Mouse (Mus musculus) lung, postnatal 10 days (tissue): Measurements from ENCODE around the gene Sox13.

Experiments
- DNase-seq: peaks from one replicate; pipeline ENCODE4 v3.0.0; 2021

Gene Sox13

DNA sequence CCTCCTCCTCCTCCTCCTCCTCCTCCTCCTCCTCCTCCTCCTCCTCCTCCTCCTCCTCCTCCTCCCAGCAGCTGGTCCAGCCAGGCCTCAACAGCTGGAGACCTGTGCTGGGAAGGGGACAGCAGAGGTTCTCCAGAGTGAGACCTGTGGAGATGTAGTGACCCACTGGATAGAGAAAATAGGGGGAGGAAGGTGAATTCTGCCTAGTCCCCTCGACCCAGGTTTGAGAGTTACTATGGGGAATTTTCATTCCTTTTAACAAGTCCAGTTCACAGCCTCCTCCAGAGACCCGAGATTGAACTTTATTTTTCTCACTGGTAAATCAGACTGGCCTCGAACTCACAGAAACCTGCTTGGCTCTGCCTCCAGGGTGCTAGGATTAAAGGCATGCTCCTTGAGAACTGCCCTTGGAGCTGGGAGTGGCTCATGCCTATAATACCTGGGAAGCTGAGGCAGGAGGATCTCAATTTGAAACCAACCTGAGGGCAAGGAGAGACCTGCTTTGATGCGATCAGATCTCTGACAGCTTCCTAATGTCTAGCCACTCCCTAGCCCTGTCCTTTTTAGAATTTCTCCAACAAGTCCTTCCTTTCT is 467 bp upstream of the Sox13 start:
- DNase-seq, result no peak

DNA sequence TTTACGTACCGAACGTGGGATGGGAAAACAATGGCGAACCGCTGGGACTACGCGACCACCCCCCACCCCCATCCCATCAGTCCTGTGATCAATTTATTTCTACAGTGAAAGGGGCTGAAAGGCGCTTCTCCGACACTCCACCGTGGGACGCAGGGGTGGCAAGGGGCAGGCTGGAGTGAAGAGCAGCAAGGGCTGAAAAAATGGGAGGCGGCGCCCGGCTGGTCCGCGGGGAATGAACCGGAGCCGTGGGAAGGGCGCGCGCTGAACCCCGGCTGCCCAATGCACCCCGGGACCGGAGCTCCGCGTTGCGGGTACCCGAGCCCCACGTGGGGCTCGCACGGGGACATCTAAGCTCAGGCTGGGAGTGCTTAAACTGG is 1.0 kb downstream of the Sox13 start:
- peak; percentile 43 for DNase-seq

DNA sequence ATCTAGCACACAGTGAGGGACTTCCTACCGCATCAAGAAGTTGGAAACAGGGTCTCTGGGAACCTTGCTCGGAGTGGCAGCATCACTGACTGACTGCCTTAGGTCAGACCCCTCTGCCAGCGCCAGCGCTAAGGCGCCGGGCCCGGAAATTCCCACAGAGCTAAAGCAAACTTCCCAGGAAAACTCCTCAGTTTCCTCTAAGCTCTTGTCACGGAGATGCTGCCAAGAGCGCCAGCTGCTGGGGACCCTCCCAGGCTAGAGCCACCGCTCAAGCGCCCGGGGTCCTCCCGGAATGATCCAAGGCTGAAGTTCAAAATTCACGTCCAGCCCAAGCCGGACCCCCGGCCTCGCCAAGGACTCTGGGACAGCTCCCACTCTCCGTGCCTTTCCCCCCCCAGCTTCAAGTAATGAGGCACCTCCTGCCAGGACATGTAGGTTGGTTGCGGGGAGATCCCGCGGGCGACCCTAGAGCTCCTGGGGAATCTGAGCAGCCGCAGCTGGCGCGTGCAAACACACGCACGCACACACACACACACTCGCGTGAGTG is 1.5 kb downstream of the Sox13 start:
- DNase-seq, result peak; percentile 80

DNA sequence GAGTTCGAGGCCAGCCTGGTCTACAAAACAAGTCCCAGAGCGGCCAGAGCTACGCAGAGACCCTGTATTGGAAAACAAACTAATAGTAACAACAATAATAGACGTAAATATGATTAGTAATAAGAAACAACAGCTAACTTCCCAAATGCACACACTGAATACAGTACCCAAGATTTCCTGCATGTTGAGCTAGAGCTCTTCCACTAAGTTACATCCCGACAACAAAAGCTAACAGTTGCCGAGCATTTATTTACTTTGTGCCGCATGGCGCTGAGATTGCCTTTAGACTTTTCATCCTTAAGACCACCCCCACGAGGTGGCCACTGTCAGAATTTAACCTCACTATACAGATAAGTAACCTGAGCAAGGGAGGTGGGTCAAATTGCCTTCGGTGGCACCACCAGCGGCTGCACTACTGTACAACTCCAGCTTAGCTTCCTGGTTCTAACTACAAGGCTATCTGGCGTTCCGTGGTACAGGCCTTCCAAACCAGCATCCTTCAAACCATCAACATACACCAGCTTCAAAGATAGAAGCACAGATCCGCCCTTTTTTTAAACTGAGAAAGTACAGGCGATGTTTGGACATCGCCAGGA is 2.1 kb downstream of the Sox13 start:
- no peak for DNase-seq

DNA sequence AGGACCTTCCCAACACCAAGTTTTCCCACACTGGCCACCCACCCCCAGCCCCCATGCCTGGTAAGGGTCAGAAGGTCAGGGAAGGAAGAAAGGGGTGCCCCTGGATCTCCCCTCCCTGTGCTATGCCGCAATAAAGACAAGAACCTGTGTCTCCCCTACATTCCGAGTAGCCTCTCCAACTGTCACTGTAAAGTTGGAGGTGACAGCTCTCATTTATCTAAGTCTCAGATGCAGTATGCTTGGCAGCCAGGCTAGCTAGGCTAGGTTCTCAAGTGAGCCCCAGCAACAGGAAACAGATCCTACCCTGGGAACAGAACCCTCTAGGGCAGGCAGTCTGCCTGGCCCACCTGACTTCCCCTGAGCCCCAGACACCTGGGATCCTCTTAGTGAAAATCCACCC is 3.1 kb downstream of the Sox13 start:
- no peak for DNase-seq

DNA sequence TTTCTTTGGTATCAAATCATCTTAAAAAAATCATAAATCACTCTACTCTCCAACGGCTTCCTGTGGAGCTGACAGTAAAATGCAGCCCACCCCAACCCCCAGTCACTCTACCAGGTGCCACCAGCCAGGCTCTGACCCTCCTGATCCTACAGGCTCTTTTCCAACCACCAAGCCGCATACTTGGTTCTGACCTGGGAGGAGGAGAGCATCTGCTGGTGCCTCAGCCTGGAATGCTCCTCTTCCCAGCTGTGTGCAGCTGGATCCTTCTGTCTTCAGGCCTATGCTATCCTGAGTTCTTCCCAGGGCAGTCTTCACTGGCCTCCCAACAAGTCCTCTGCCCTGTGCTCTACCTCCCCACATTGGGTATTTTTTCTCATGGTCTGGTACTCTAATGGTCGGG is 3.7 kb downstream of the Sox13 start:
- DNase-seq, result peak; percentile 59

DNA sequence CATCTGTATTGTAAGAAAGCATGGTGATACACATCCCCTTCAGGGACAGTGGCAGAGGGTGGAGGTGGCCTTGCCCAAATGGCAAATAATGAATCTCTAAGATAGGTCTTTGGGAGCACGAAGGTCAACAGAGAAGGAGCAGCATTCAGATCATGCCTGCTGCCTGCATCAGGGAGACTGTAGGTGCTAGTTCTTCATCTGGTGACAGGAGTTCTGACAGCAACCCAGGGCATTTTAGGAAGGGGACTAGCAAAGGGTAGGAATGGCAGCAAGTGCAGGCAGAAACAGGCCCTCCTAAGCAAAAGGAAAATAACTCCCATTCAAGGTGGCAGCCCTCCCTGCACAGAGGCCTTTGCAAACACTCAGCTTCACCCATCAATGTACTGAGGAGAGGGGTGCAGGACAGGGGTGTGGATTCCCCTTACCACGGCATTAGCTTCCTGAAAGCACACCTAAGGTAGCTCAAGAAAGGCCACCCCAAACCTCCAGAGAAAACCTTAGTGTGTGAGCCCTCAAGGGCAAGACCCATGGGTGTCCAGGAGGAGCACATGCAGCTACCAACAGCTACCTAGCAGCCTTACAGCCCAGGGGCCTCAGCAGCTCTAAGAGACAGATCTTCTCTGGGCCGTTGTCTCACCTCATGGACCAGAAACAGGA is 4.9 kb downstream of the Sox13 start:
- DNase-seq, result no peak

DNA sequence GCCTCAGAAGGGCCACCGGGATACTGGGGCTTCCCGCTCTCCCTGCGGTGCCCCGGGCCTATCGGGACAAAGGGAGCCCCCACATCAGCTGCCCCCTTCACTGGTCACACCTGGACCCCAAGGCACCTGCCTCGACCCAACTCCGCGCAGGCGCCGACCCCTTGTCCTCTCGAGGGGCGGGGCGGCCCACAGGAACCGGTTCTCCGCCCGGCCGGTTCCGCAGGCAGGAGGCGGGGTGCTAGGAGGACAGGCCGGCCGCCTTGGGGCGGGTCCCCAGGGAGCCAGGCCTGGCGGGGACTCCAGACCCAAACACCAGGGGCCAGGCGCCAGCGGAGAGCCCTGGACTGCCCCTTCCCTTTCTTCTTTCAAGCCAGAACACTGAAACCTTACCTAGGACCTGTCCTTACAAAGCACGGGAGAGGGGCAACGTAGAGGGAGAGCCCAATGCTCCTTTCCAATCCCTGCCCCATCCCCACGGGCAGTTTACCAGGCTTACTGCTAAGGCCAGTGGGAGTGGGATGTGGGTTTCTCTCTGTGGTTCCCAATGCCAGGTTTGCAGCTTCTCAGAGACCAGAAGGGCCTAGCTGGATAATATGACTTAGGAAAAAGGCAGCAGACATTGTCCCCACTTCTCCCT is 5.9 kb downstream of the Sox13 start:
- peak; percentile 94 for DNase-seq

DNA sequence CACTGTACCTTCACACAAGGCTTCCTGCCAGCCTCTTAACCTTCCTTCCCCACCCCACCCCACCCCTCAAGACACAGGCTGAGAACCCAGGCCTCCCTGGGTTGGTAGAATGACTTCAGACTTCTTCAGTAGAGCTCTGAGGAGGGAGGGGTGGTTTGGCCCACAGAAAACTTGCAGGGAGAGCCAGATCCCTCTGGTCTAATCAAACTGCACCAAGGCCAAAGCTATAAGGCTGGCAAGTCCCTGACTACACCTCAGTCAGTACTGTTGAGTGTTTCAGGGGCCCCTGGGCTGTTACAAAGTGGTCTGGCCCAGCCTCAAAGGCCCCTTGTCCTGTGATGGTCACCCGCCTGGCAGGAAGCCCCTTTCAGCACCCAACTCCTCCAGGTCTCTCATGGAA is 6.6 kb downstream of the Sox13 start:
- no peak for DNase-seq

DNA sequence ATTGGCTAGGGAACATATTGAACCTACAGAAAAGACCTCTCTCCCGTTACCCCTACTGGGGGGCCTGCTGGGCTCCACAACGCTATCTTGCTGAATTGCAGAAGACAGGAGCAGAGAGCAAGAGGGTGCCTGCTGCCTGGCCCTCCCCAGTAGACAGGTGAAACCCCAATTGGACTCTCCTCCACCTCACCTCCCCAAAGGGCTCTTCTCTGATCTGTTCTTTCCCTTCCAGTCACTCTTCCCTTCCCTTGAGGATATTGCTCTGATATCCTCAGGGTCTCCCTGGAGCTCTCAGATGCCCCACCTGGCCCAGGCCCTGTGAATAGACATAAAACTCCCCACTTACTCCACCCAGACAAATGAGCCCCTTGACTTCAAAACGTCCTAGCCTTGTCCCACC is 7.1 kb downstream of the Sox13 start:
- no peak for DNase-seq

DNA sequence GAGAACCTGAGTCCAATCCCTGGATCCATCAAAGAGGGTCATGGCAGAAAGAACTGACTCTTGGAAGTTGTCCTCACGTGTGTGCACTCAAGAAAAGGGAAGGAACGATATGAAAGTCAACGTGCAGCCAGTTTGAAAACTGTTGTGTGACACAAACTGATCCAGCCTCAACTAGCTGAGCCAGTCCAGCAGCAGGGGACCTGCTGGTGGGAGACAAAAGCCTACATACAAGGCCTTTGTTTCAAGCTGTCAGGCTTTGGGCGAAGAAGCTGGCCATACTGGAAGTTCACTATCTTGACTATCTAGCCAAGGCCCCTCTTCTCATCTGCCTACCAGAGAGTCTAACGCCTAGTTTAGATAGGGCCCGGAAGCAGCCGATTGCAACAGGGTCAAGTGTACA is 7.7 kb downstream of the Sox13 start:
- DNase-seq, result no peak

DNA sequence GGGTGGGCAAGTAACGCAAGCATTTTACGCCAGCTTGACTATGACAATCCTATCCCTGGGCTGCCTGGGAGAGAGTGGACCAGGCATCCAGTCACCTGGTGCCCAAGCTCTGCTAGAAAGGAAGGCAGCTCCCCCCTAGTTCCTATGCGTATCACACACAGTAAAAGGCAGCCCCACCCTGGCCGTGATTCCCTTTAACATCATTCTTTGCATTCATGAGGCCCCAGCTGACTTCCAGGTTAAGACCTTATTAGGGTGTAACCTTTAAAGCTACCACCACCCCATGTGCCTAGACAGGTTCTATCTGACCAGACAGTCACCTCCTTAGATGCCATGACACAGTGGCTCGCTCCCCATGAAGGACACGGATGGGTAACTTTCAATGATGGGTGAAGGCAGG is 8.7 kb downstream of the Sox13 start:
- no peak for DNase-seq

DNA sequence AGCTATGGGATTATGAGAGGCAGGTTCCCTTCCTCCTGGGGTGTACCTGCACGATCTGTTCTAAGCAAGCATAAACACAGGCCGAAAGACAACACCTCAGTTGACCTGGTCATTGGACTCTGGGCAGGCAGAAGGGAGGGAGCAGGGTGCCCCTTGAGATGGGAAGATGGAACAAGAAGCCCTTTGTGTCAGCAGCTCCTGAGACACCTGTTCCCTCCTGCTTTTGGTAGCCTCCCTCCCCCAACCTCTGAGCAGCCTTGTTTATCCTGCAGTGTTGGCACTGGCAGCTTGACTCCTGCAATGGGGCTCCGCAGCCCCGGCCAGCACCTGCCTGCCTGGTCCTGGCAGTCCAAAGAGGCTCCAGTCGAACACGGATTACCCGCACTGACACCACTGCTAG is 9.1 kb downstream of the Sox13 start:
- no peak for DNase-seq

DNA sequence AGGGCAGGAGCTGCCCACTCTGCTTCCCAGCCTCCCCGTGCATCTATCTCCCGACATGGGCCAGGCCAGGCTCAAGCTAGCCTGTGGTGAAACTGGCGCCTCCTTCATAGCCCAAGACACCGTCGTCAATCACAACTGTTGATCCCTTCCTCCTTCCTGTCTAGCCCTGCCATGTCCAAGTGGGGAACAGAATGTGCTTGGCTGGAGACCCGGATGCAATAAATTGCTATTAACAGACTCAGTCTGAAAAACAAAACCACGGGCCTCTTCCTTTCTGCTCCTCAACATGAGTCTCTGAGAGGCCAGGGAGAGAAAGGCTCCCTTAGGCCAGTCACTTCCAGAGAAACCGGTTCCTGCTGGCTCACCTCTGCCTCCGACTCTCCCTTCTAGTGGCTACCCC is 11.2 kb downstream of the Sox13 start:
- peak; percentile 74 for DNase-seq

DNA sequence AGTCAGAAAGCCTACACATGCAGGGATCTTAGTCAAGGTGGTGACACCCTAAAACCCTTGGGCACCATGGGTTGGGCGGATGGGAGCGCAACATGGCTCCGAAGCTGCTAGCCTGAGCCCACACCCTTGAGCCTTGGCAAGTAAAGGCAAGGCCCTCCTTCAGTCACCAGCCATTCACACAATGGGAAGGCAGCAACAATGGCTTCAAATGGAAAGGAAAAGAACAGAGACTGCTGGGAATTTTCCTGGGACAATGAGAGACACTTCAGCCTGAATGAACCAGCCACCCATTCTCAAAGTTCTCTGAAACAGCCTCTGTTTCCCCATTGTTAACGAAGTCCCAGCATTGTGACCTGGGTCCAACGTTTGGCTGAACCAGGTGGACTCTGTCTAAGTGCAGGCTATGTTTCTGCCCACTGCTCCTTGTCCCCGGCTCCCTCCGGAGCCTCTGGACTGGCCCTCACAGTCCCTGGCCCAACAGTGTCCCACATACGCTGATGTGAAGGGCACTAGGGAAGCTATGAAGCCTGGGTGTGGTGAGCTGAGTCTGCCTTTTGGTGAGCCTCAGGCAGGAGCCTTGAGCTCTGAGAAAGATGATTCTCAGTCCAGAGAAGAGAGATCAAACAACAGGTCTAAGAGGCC is 12.6 kb downstream of the Sox13 start:
- no peak for DNase-seq

DNA sequence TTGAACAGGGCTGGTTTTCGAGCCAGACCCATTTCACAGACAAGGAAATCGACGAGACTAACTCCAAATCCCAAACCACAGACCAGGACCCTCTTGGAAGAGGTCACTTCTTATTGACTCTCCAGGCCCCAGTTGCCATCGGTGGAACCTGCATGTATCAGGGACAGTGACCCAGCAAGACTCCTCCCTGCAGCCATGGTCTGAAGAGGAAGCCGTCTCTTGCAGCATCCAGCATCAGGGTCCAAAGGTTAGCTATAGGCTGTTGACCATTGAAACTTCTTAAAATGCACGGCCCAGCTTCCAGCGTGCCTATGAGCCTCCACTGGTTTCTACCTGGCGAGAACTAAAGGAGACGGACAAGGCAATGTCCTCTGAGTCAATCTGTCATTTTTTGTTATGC is 14.4 kb downstream of the Sox13 start:
- no peak for DNase-seq

DNA sequence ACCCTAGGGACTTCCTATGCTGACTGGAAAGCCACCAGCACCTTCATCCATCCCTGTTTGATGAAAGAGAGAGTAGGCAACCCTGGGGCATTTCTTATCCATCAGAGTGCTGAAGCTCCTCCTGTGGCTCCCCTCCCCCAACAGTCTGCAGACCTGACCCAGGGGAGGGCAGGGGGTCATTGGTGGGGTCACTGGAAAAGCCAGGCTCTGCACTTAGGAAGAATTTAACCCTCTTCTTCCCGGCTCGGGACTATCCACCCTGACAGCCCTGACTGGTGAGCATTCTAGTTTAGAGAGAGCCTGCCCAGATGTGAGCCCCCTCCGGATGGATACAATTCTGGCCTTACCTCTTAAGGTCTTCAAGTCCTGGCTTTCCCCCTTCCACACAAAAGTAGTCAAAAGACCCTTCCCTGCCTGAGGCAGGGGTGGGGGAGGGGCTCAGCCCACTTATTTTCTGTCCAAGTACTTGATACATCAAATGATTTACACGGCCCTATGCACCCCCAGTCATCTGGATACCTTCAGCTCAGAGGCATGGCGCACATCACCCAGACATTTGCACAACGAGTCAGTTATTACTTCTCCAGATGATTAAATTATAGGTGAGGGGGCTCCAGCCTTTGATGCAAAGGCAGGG is 15.2 kb downstream of the Sox13 start:
- DNase-seq, result no peak

DNA sequence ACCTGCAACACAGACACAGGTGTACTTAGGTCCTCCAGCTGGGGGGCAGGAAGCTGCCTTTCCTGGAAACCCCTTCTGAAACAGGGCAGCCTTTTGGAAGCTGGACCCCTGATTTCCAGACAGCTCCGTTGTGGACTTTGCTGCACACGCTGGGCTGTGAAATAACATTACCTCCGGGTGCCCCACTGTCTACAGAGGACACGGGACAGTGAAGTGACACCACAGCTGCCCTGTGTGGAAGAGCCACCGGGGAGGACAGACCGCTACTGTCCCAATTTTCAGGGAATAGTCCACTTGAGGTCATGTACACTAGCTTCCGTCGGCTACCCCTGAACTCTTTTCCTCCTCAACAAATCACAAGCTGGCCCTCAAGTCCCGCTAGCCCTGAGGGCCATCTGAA is 15.9 kb downstream of the Sox13 start:
- no peak for DNase-seq

DNA sequence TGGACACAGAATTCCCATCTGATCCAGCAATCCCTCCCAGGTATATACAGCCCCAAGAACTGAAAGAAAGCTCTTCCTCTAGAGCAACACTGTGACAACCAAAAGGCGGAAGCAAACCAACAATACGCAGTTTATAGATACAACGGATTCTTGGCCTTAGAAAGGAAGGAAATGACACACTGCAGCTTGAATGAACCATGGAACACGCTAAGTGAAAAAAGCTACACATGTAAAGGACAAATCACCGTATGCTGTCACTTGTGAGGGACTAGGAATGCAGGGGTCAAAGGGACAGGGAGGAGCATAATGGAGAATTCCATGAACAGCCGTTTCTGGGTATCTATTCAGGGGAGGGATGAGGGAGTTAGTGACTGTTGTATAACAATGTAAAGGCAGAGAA is 16.7 kb downstream of the Sox13 start:
- peak; percentile 44 for DNase-seq

DNA sequence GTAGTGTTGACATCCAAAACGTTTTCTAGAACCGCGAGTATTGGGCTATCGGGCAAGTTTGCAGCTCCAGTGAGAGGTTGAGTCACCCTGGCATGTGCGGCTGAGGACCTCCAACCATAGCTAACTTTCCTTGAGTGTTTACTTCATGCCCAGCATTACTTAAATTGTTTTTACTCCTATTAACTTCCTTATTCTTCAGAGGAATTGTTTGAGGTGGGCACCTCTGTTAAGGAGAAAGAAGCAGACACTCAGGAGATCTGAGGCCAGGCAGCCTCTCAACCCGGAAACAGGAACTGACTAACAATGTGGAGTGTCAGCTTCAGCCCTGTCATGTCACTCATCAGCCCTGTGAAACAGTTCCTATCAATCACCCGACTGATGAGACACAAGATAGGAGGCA is 17.6 kb downstream of the Sox13 start:
- no peak for DNase-seq

DNA sequence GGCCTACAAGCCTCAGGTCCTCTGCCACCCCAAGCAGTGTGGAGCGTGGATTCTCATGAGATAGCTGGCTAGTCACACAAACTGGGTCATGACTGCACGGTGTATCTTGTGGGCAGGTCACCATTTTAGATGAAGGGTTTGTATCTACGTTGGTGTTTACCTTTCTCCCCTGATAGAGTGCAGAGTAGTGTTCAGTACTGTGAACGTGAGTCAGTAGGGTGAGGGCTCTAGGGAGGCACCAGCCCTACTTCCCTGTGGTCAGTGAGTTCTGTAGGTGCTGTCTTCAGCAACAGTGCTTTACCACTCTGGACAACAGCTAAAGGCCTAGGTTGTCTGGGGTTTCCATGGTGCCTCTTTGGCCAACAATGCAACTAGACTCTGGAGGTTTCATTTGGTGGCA is 20.2 kb downstream of the Sox13 start:
- no peak for DNase-seq

DNA sequence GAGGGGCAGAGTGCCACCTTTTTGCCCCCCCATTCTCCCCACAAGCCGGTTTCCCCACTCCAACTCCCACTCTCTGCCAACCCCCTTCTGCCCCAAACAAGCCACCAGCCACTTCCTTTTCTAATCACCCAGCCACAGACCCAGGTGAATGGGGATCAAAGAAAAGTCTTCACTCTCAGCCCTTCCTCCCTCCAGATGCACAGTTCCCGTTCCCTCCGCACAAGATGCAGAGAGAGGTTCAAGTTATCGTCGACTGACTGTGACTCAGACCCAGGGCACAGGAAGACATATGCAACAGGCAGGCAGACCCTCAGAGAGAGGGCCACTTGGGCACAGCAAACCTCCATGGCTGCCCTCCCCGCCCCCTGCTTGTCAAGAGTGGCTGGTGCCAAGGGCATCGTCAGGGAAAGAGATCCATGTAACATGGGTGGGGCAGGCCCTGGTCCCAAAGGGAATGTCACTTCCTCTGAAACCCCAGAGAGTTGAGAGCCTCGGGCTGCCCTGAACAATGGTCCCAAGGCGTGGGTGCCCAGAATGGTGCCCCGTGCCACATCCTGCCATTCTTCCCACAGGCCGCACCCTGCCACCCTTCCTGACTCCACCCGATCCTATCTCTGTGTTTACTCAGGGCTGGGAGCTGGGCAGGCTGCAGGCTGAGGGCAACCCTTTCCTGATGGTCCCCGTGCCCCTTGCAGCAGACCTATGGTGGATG is 24.0 kb downstream of the Sox13 start:
- DNase-seq, result peak; percentile 87
